Mouse (Mus musculus) midbrain, embryonic 12.5 days (tissue): ENCODE data around the gene Cacng8. TPM values are rescaled to one million over a fixed set of nuclear protein-coding genes. Genes with fewer than 3 reads are reported as not detected.

Experiments
- ATAC-seq: fragments of 200-750 bp; cut with Nextera tagmentation; 2 replicates; pipeline ENCODE4 v1.8.0; 2017; ENCODE audit warnings: low read depth, moderate TSS enrichment, moderate library complexity; ENCODE audit not compliant: low FRiP score
- H3K27ac ChIP-seq: fragments of 300-500 bp; sonication (generic); replicated peaks from 2 replicates; pipeline ENCODE4 v1.5.1; 2016; ENCODE audit warnings: mild to moderate bottlenecking
- H3K27me3 ChIP-seq: fragments of 300-500 bp; sonication (generic); 2 replicates; pipeline ENCODE4 v1.6.1; 2016; ENCODE audit warnings: mild to moderate bottlenecking
- H3K36me3 ChIP-seq: fragments of 300-500 bp; sonication (generic); 2 replicates; pipeline ENCODE4 v1.6.1; 2016
- H3K4me1 ChIP-seq: fragments of 300-500 bp; sonication (generic); 2 replicates; pipeline ENCODE4 v1.6.1; 2016
- H3K4me2 ChIP-seq: fragments of 300-500 bp; sonication (generic); replicated peaks from 2 replicates; pipeline ENCODE4 v1.6.1; 2016; ENCODE audit warnings: mild to moderate bottlenecking, moderate library complexity
- H3K4me3 ChIP-seq: fragments of 300-500 bp; sonication (generic); 2 replicates; pipeline ENCODE4 v1.5.1; 2016; ENCODE audit warnings: mild to moderate bottlenecking
- H3K9ac ChIP-seq: fragments of 300-500 bp; sonication (generic); replicated peaks from 2 replicates; pipeline ENCODE4 v1.6.1; 2016; ENCODE audit warnings: mild to moderate bottlenecking, moderate library complexity
- H3K9me3 ChIP-seq: fragments of 300-500 bp; sonication (generic); 2 replicates; pipeline ENCODE4 v1.6.1; 2016; ENCODE audit warnings: mild to moderate bottlenecking
- WGBS: fragments of 180-500 bp; shearing (Covaris S2); methylation state at CpG from one replicate; pipeline ENCODE4 v1.1.7; 2016; 5-methylcytosine and 5-hydroxymethylcytosine counted together
- polyA plus RNA-seq: library from polyadenylated mRNA; unstranded; fragments of >200 nt; fragmentation: Nextera tagmentation; extraction: Ambion mirVana; gene quantifications from 2 replicates; pipeline ENCODE4 v1.2.1, GENCODE M21; 2016

Cacng8 gene
- polyA plus RNA-seq, 1 experiment from 2014 or later: 7.9 TPM

GRCm38 (mm10) chr7:3442476-3443062, 52.1 kb downstream of the Cacng8 start:
- Histone ChIP-seq H3K27me3 (no peaks in the 10 kb centered on the region), H3K27ac (no peak overlapping the region), H3K4me3 (no peak overlapping the region), H3K4me1 (no peaks in the 10 kb centered on the region), H3K36me3 (no peaks in the 10 kb centered on the region), H3K9ac (no peak overlapping the region), H3K9me3 (no peaks in the 10 kb centered on the region), H3K4me2 (no peak overlapping the region)
- WGBS: 80% methylated on average over 10 of the region's 10 CpGs
- ATAC-seq: no peak

GRCm38 (mm10) chr7:3444678-3445077, 54.2 kb downstream of the Cacng8 start:
- no peak overlapping the region for H3K4me2 ChIP-seq
- no peaks in the 10 kb centered on the region for H3K9me3 ChIP-seq
- H3K36me3 ChIP-seq: no peaks in the 10 kb centered on the region
- no peak for ATAC-seq
- no peaks in the 10 kb centered on the region for H3K4me1 ChIP-seq
- WGBS: 87% methylated on average over 3 of the region's 3 CpGs
- H3K27ac ChIP-seq: no peak overlapping the region
- H3K27me3 ChIP-seq: peaks cover 5% of the 10 kb centered on the region; the same call in 1 of the 2 replicates
- no peak overlapping the region for H3K9ac ChIP-seq
- no peak overlapping the region for H3K4me3 ChIP-seq

DNA sequence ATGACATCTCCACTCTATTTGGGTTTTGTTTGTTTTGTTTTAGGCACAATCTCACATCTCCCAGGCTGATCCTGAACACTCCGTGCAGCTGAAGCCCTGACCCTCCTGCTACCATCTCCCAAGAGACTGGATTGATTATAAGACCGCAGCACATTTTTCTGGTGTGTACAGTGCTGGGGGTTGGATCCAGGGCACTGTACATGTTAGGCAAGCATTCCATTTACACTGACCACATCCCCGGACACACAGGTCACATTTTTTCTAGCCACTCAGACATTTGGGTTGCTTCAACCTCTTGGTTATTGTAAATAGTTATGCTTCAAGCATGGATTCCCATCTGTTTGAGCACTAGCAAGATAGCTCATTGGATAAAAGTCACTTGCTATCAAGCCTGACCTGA, 56.1 kb downstream of the Cacng8 start:
- no peaks in the 10 kb centered on the region for H3K9me3 ChIP-seq
- H3K4me2 ChIP-seq: no peak overlapping the region
- H3K4me1 ChIP-seq: no peaks in the 10 kb centered on the region
- no peak overlapping the region for H3K9ac ChIP-seq
- H3K36me3 ChIP-seq: no peaks in the 10 kb centered on the region
- no peak overlapping the region for H3K27ac ChIP-seq
- 76% methylated on average over 3 of the region's 3 CpGs for WGBS
- peaks cover 5% of the 10 kb centered on the region; the same call in 1 of the 2 replicates for H3K27me3 ChIP-seq
- ATAC-seq: no peak
- no peak overlapping the region for H3K4me3 ChIP-seq

- no peaks in the 10 kb centered on the region for H3K4me1 ChIP-seq
- H3K36me3 ChIP-seq: no peaks in the 10 kb centered on the region
- no peak overlapping the region for H3K27ac ChIP-seq
- no peak overlapping the region for H3K4me2 ChIP-seq
- 77% methylated on average over 4 of the region's 4 CpGs for WGBS
- peaks cover 5% of the 10 kb centered on the region; the same call in 1 of the 2 replicates for H3K27me3 ChIP-seq
- H3K9ac ChIP-seq: no peak overlapping the region
- ATAC-seq: no peak
- H3K4me3 ChIP-seq: no peak overlapping the region
- no peaks in the 10 kb centered on the region for H3K9me3 ChIP-seq
These were observed 56.5 kb downstream of the Cacng8 start for GRCm38 (mm10) chr7:3447026-3447425.

DNA sequence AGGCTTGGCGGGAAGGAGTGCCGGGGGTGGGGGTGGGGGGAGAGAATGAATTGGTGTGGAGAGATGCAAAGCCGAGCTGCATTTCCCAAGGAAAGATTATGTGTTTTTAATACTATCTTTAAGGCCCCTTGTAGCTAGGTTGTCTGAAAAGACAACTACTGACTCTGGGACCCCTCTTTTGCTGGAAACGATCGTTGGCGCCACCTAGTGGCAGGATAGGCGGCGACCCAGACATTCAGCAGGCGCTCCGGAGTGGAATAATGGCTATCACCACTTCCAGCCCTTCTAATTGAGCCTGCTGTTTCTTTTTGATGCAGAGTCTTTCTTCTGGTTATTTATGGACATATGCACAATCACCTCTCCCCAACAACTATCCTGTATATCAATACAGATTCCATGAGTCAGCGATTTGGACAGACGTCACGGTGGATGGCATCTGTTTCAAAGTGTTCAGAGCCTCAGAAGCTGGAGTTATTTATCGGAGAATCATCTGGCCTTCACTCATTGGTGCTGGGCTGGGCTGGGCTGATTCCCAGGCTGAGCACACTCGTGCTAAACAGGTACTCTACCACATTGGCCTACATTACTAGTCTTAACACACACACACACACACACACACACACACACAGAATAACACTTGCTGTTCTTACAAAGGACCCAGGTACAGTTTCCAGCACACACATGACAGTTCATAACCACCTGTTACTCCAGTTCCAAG, 58.4 kb downstream of the Cacng8 start:
- Histone ChIP-seq H3K9ac (no peak overlapping the region), H3K4me2 (no peak overlapping the region), H3K4me1 (no peaks in the 10 kb centered on the region), H3K36me3 (no peaks in the 10 kb centered on the region), H3K27me3 (peaks cover 5% of the 10 kb centered on the region; the same call in 1 of the 2 replicates), H3K27ac (no peak overlapping the region), H3K9me3 (no peaks in the 10 kb centered on the region), H3K4me3 (no peak overlapping the region)
- peak; percentile 70 for ATAC-seq
- WGBS: 24% methylated on average over 15 of the region's 15 CpGs

GRCm38 (mm10) chr7:3450671-3451070, 60.2 kb downstream of the Cacng8 start:
- H3K27me3 ChIP-seq: peaks cover 5% of the 10 kb centered on the region; the same call in 1 of the 2 replicates
- H3K9ac ChIP-seq: no peak overlapping the region
- WGBS: 75% methylated on average over 5 of the region's 5 CpGs
- H3K27ac ChIP-seq: no peak overlapping the region
- no peaks in the 10 kb centered on the region for H3K36me3 ChIP-seq
- H3K4me1 ChIP-seq: no peaks in the 10 kb centered on the region
- H3K9me3 ChIP-seq: no peaks in the 10 kb centered on the region
- no peak overlapping the region for H3K4me3 ChIP-seq
- no peak for ATAC-seq
- no peak overlapping the region for H3K4me2 ChIP-seq

- Histone ChIP-seq H3K9me3 (no peaks in the 10 kb centered on the region), H3K9ac (no peak overlapping the region), H3K4me1 (no peaks in the 10 kb centered on the region), H3K4me2 (no peak overlapping the region), H3K4me3 (no peak overlapping the region), H3K27ac (no peak overlapping the region), H3K36me3 (no peaks in the 10 kb centered on the region), H3K27me3 (peaks cover 5% of the 10 kb centered on the region; the same call in 1 of the 2 replicates)
- ATAC-seq: no peak
- 62% methylated on average over 6 of the region's 6 CpGs for WGBS
These were observed 60.7 kb downstream of the Cacng8 start for GRCm38 (mm10) chr7:3451161-3451560.

DNA sequence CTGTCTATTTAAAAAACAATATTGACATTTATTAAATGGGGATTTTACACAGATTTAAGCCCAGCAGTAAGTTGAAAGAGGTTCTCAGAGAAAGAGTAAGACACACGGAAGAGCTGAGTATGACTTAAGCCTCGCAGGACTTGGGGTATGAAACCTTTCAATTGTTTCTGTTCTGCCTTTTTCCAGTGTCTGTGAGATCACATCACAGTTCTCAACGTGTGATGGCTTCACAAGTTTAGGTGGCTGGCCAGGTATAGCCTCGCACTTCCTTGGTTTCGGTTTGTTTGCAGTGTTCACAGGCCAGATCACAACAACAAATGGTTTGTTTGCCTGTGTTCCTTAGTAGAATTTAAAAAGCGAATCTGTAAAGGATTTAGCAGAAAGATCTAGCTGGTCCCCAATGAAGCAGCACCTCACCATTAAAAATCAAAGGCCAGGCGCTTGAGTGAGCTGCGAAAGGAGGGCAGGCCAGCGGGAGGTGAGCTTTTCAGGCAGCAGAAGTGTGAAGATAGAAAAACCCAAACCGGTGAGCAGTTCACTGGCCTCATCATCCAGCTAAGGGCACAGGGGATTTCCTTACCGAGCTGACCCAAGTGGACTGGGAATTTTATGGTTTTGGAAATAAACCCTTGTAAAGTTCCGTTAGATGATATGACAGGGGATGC, 62.5 kb downstream of the Cacng8 start:
- Histone ChIP-seq H3K9ac (no peak overlapping the region), H3K27me3 (peaks cover 5% of the 10 kb centered on the region; the same call in 1 of the 2 replicates), H3K4me2 (no peak overlapping the region), H3K4me1 (no peaks in the 10 kb centered on the region), H3K4me3 (no peak overlapping the region), H3K27ac (no peak overlapping the region), H3K36me3 (no peaks in the 10 kb centered on the region), H3K9me3 (no peaks in the 10 kb centered on the region)
- no peak for ATAC-seq
- WGBS: 62% methylated on average over 12 of the region's 12 CpGs

- no peaks in the 10 kb centered on the region for H3K4me1 ChIP-seq
- no peak overlapping the region for H3K4me3 ChIP-seq
- no peak for ATAC-seq
- H3K9ac ChIP-seq: no peak overlapping the region
- H3K27ac ChIP-seq: no peak overlapping the region
- no peak overlapping the region for H3K4me2 ChIP-seq
- 57% methylated on average over 11 of the region's 11 CpGs for WGBS
- H3K27me3 ChIP-seq: peaks cover 5% of the 10 kb centered on the region; the same call in 1 of the 2 replicates
- no peaks in the 10 kb centered on the region for H3K9me3 ChIP-seq
- H3K36me3 ChIP-seq: no peaks in the 10 kb centered on the region
These were observed 63.2 kb downstream of the Cacng8 start for GRCm38 (mm10) chr7:3453486-3454183.

DNA sequence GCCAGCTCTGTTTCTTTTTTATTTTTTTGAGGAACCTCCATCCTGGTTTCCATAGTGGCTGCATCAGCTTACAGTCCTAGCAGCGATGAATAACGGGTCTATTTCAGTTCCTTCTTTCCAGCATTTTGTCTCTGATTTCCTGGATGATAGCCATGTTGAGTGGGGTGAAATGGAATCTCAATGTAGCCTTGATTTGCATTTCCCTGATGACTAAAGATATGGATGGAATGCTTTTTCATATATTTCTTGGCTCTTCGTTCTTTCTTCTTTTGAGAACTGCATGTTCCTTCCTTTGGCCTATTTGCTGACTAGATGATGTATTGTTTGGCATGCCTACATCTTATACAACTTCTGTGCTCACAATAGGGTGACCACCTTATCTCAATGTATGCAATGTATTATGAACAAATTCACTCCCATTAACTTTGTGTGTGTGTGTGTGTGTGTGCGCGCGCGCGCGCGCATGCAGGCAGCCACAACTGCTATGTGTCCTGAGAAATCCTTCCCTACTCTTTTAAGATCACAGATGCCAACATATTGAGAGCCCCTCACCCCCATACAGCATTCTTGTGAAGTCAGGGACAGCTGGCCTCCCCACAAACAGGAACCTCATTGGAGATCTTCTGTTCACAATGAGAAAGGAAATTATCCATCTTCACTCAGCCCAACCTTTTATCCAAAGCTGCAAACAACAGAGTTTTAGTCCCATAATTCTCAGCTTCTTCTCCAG, 66.8 kb downstream of the Cacng8 start:
- H3K9ac ChIP-seq: no peak overlapping the region
- H3K27me3 ChIP-seq: no peaks in the 10 kb centered on the region
- H3K4me1 ChIP-seq: no peaks in the 10 kb centered on the region
- no peak overlapping the region for H3K4me2 ChIP-seq
- 95% methylated on average over 10 of the region's 10 CpGs for WGBS
- H3K4me3 ChIP-seq: no peak overlapping the region
- ATAC-seq: no peak
- H3K27ac ChIP-seq: no peak overlapping the region
- H3K36me3 ChIP-seq: no peaks in the 10 kb centered on the region
- H3K9me3 ChIP-seq: no peaks in the 10 kb centered on the region

- Histone ChIP-seq H3K27me3 (no peaks in the 10 kb centered on the region), H3K27ac (no peak overlapping the region), H3K9me3 (no peaks in the 10 kb centered on the region), H3K36me3 (no peaks in the 10 kb centered on the region), H3K4me1 (no peaks in the 10 kb centered on the region), H3K4me2 (no peak overlapping the region), H3K4me3 (no peak overlapping the region), H3K9ac (no peak overlapping the region)
- WGBS: 83% methylated on average over 9 of the region's 9 CpGs
- no peak for ATAC-seq
These were observed 67.3 kb downstream of the Cacng8 start for GRCm38 (mm10) chr7:3457841-3458217.
